Mouse (Mus musculus) erythroid progenitor cell, adult 5-6 weeks (primary cell): ENCODE measurements around the gene Ism1. TPM values are rescaled to one million over a fixed set of nuclear protein-coding genes. Genes with fewer than 3 reads are reported as not detected.

Source experiments
- ATAC-seq: replicated peaks from 2 replicates; pipeline ENCODE4 v1.8.0; 2016; ENCODE audit warnings: moderate number of reproducible peaks, mild to moderate bottlenecking, moderate TSS enrichment, inconsistent platforms; ENCODE audit not compliant: poor library complexity, low FRiP score, severe bottlenecking
- total RNA-seq, 2 experiments: library from RNA; stranded (forward) in 1 of 2; stranded (reverse) in 1 of 2; fragments of 150-400 nt in 1 of 2; fragments of 186-747, 209-891 nt in 1 of 2; gene quantifications; 2 replicates each; pipeline versions ENCODE4 v1.2.3 to v1.2.4; 2015 to 2017; ENCODE audit warnings: low replicate concordance in 2 of 2

Gene Ism1
- total RNA-seq, 2 experiments from 2014 or later = not detected

DNA sequence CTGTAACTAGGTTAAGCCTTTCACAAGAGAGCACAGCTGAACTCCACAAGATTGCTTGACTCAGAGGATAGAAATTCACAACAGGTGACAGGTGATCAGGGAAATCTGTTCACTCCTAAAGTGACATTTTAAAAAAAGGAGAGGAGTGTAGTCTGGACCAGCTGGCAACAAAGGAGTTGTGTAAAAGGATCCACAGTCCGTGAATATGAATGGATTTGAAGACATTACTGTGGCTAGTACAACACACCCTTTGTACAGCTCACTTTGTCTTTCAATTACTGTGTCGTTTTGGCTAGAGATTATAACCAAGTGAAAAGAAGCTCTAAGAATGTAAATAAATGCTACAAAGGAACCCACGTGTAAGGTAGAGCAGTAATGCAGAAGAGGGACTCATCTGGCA is 33.7 kb downstream of the Ism1 start:
- ATAC-seq = no peak

- ATAC-seq = no peak
Observed at GRCm38 (mm10) chr2:139712046-139712445, 34.1 kb downstream of the Ism1 start.

GRCm38 (mm10) chr2:139714206-139714605 is 36.2 kb downstream of the Ism1 start:
- ATAC-seq = no peak

GRCm38 (mm10) chr2:139717772-139718171 is 39.8 kb downstream of the Ism1 start:
- ATAC-seq = no peak

- no peak for ATAC-seq
Observed at GRCm38 (mm10) chr2:139722700-139723099, 44.7 kb downstream of the Ism1 start.

GRCm38 (mm10) chr2:139723304-139723703 is 45.3 kb downstream of the Ism1 start:
- no peak for ATAC-seq

GRCm38 (mm10) chr2:139724202-139724838 is 46.3 kb downstream of the Ism1 start:
- ATAC-seq = no peak

- no peak for ATAC-seq
Observed at GRCm38 (mm10) chr2:139725328-139725727, 47.4 kb downstream of the Ism1 start.

- no peak for ATAC-seq
Observed at GRCm38 (mm10) chr2:139728060-139728459, 50.1 kb downstream of the Ism1 start.

DNA sequence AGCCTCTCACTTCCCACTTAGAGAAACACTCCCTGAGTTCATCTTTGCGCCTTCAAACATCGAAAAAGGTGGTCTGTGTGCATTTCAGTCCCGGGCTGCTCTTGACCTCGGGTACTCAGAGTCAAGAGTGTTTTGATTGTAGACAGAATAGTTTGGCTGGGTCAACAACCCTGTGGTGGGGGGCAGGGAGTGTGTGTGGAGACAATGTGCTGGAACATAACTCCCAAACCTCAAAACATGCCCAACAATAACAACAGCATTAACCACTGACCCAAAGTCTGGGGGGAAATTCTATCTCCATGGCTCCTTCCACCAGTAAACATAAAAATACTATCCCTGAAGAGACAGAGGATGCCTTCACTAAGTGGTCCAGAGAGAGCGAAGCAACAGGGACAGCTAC is 51.4 kb downstream of the Ism1 start:
- ATAC-seq = no peak

DNA sequence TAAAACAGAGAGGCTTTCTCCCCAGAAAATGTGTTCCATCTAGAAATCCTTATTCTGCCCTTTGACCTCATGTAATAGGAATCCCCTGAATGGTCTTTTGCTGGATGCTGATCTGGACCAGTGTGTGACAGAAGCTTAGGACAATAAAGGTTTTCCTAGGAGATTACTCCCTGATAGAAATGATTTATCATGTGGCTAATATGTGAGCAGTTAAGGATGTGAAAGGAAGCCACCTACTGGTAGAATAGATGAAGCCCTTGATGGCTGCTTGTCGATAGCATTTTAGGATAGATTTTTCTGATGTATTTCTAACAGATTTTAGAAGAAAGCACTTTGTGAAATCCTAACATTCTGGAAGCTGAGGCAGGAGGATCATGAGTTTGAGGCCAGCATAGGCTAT is 64.4 kb downstream of the Ism1 start:
- ATAC-seq = no peak

DNA sequence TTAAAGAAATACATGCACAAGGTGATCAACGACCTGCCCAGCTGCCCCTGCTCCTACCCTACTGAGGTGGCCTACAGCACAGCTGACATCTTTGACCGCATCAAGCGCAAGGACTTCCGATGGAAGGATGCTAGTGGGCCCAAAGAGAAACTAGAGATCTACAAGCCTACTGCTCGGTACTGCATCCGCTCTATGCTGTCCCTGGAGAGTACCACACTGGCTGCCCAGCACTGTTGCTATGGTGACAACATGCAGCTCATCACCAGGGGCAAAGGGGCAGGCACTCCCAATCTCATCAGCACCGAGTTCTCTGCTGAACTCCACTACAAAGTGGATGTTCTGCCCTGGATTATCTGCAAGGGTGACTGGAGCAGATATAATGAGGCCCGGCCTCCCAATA is 79.0 kb downstream of the Ism1 start:
- no peak for ATAC-seq

GRCm38 (mm10) chr2:139757456-139757855 is 79.5 kb downstream of the Ism1 start:
- no peak for ATAC-seq

GRCm38 (mm10) chr2:139764355-139764754 is 86.4 kb downstream of the Ism1 start:
- no peak for ATAC-seq

DNA sequence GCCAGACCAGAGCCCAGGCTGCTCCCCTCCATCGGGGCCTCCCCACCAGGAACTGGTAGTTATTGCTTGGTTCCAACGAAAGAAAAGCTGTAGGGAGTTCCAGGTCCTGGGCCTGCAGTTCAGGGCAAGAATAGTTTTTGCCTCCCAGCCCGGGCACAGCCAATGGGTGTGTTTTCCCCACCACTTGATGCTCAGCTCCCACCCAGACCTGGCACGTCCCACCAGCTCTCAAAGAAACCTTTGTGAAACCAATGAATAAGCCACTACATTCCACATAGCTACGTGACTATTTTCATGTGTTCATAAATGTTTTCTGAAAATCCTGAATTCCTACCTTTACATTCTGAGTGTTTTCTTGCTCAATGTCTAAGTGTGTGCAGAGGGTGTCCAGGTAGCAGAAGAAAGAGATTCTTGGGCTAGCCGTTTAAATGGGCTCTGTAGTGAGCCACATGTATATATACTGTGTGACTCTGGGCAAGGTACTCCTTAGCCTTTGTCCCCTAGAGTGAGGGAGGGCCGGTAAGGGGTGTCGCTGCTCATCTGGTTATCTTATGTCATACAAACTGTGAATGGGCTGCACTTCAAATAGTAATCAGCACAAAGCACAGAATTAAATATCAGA is 97.1 kb downstream of the Ism1 start:
- ATAC-seq = no peak

DNA sequence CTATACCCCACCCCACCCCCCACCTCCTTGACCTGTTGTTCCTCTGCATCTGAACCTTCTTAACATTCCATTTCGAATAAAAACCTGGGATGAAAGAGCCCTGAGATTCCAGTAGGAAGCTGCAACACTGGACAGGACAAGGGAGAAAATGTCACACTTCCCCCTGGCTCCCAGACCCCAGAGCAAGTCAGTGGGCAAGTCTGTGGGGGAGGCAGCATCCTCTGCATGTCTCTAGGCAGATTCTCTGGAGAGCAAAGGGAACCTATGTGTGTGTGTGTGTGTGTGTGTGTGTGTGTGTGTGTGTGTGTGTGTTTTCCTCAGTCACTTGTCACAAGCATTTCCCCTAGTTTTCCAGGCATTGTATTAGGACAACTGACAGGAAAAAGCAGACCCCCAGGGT is 98.7 kb downstream of the Ism1 start:
- no peak for ATAC-seq

DNA sequence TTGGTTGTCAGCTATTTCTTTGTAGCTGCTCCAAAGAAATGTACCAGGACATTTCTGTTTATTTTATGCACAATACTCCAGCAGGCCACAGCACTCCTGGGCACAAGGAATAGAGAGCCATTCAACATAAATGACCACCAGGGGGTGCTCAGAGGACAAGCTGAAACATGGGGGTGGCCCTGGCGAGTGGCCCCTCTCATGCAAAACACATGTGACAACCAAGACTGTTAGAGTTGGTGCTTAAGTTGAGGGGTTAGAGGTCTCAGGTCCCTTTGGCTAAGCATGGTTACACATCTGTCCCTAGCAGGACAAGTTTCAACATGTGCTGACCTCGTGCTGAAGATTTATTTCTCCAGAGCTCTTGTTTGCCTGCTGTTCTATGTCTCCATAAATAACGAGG is 100.3 kb downstream of the Ism1 start:
- no peak for ATAC-seq

DNA sequence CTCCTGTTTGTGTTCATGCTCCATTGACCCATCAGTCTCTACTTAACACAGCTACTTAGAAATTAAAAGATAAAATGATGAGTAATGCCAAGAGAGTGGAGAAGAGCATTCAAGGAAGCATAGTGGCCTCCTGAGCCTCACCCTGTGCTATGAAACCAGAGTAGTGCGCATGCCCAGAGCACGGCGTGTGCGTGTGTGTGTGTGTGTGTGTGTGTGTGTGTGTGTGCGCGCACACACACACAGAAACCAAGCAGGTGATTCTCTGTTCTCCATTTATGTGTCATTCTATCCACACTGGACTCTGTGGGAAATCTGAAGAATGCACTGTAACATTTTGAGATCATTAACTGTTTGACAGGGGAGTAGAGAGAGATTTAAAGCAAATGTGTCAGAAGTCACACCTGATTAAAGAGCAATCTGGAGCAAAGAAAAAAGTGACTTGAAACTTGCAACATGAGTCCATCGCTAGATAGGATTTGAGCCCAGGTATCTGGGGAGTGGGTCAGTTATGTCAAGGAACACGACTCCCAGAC is 105.4 kb downstream of the Ism1 start:
- no peak for ATAC-seq

- no peak for ATAC-seq
Observed at GRCm38 (mm10) chr2:139784465-139784864, 106.5 kb downstream of the Ism1 start.

DNA sequence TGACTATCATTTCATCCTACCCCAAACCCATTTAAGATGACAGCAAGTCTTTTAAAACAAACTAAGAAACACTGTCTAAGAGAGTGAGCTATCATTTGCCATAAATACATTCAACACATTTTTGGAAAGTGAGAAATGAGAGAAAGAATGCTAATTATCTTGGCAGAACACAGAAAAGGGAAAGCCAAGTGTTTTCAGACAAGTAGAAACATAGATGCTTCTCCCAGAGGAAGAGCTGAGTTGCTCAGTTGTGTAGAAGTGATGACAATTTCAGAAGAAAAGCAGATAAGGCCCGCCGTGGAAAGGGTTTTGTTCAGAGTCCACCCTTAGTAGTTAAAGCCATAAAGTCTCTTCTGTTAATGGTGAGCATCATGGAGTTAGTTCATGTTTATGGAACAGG is 107.0 kb downstream of the Ism1 start:
- no peak for ATAC-seq

- no peak for ATAC-seq
Observed at GRCm38 (mm10) chr2:139788658-139789057, 110.7 kb downstream of the Ism1 start.
